Mouse (Mus musculus) layer of hippocampus, postnatal 10 days (tissue): ENCODE results near the gene Gng11. TPM values are rescaled to one million over a fixed set of nuclear protein-coding genes. Genes with fewer than 3 reads are reported as not detected.

Experiments
- total RNA-seq, 2 experiments: library from RNA; stranded (reverse); gene quantifications; 2 replicates each; pipeline ENCODE4 v1.2.3; 2021

The Gng11 gene
- total RNA-seq, 2 experiments from 2014 or later, result 9.0 to 10.8 TPM

Other genes starting within 250 kb of the Gng11 start
- not detected for gene Calcr, start 239.2 kb upstream of the Gng11 start, total RNA-seq
- under 1 TPM in 1 of 2 experiments, not detected in 1; 0.82 TPM for gene Tfpi2, start 15.0 kb upstream of the Gng11 start, total RNA-seq
- not detected for gene Gngt1, start 10.1 kb upstream of the Gng11 start, total RNA-seq
- gene Bet1, start 83.1 kb downstream of the Gng11 start, total RNA-seq, result 10 to 100 TPM; 21.1 to 21.2 TPM